Mouse (Mus musculus) left cerebral cortex, adult 11 months (tissue): ENCODE measurements at regions not wholly inside any gene's neighbourhood (a gene's known extent, or its start where the extent isn't known, plus 50 kb on each side); places are given as distances from the start of the nearest gene placed in this dataset.
"Not testable (repeated sequence)": the region's sequence is repeated elsewhere in the genome, so short reads cannot be mapped to it uniquely, and the experiment has no call there.

Experiments used
- DNase-seq: peaks from one replicate; pipeline ENCODE4 v3.0.0; 2022; ENCODE audit warnings: low spot score

DNA sequence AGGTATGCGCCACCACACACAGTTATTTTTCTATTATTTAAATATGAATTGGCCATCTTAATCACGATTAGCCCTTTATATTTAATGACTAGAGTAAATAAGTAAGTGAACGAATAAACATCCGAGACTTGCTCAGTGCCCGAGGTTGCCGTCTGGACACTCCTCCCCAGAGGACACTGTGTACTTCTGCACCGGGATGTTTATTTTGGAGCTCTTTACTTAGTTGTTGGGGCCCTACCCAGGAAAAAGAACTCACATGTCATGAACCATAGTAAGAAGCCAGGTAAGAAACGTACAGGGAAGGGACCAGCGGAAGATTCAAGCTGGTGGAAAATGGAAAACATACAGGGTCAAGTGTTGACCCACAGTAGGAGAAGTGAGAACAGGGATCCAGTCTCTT, 89.0 kb downstream of the Akr1d1 start:
- no peak for DNase-seq

DNA sequence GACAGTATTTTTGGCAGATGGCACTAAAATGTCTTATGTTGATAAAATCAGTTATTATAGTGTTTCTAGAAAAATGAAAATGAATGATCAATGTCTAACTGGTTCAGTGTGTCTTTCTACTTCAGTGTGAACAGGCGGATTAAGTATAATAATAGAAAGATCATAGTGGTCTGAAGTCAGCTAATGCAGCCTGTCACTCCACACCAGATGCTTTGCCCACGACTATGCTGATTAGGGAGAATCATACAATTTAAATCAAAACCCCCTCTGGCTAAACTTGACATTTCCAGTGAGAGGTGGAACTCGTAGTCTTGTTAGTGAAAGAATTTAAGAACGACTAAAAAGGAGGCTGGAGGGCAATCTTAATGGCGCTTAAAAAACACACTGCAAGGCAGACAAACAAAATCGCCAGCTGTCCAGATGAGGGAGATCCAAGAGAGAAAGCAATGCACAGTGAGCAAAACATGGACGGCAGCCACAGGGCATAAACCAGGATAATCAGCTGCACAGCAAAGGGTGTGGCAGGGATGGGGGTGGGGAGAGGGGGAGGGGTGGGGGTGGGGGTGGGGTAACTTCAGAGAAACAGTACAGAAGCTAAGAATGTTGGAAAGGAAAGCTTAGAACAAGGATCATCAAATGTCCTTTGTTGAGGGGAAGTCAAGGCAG, 91.5 kb downstream of the Akr1d1 start:
- DNase-seq, result no peak

DNA sequence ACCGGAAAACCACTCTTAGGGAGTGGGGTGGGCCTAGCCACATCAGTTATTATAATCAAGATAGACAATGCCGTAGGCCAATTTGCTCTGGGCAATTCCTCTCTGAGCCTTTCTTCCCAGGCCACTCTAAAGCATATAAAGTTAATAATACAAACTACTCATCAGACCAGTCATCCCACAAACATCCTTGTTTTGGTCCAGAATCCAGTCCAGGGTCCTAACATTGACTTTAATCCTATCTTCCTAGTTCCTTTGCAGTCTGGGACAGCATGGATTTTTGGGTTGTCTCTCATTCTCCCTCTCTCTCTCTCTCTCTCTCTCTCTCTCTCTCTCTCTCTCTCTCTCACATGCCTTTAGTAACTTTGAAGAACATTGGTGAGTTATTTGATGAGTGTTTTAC, 92.3 kb downstream of the Akr1d1 start:
- DNase-seq, result no peak

DNA sequence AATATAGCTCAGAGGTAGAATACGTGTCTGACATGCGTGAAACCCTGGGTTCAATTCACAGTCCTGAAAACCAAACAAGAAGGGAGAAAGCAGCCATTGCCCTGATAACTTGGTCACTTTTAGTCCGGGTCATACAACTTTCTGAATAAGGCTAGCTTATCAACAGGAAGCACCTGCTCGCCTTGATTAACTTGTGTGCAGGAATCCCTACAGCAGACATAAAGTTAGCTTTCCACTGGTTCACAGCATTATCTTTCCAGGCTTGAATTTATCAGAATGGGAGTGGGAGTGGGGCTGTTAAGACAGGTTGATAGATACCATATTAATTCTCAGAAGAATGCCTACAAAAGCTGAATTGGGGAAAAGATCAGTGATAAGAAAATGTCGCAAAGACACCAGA, 97.2 kb downstream of the Akr1d1 start:
- DNase-seq, result no peak

DNA sequence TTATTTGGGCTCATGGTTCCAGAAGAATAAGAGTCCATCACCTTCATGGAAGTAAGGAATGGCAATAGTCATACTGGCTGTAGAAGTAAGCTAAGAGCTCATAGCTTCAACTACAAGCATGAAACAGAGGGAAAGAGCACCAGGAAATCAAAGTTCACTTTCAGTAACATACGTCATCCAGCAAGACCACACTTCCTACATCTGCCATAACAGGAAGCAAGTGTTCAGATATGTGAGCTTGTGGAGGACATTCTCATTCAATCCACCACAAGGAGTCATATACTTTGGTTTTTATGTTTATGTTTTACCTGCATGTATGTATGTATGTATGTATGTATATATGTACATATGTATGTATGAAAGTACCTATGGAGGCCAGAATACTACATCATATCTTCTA, 104.0 kb downstream of the Akr1d1 start:
- no peak for DNase-seq

DNA sequence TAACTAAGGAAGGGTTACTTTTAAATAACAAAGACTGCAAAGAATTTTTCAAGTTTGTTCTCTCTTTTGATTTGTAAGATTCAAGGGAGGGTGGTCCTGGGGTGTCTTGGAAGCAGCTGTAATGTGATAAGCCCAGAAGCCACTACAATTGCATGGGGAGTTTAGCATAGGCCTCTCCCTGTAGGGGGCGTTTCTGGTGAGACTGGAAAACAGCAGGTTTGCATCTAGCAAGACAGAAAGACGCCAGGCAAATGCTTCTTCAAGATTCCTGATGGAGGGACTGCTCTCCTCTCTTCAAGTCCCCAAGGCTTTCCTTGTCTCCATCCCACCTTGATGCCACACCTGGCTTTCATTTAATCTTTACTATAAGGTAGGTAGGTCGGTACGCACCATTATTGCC, 112.1 kb downstream of the Akr1d1 start:
- DNase-seq, result no peak

DNA sequence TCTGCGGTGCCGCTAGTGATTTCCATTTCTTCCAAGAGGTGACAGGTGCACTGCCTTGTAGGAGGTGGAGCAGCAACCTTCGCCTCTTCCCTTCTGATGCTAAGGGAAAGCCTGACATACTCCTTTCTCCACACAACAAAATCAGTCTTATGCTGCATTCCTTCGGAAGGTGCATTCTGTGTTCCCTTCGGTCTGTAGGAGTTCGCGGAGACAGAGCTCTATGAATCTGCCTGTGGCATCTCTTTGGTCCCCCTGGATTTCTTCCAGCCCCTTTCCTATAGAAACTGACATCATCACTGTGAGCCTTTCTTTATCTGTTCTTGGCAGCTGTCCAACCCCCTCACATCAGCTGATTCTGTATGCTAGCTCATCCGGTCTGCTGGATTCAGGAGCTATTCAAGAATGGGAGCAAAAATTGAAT, 112.7 kb downstream of the Akr1d1 start:
- DNase-seq, result peak; percentile 29

DNA sequence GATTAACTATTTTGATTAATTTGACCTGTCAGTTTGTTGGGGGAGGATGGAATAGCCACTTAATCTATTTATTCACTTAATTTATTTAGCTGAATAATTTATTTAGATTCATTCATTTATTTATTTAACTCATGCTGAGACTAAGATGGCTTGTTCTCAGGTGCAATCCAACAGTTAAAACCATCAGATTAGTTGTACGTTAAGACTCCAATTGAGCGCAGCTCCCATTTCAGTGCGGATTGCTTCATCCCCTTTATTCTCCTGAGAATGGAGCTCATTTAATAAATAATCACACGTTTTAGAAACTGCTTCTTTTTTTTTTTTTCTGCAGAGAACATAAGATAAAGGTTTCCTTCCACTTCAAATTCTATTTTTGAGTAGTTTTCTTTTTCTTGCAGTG, 113.2 kb downstream of the Akr1d1 start:
- DNase-seq, result no peak

DNA sequence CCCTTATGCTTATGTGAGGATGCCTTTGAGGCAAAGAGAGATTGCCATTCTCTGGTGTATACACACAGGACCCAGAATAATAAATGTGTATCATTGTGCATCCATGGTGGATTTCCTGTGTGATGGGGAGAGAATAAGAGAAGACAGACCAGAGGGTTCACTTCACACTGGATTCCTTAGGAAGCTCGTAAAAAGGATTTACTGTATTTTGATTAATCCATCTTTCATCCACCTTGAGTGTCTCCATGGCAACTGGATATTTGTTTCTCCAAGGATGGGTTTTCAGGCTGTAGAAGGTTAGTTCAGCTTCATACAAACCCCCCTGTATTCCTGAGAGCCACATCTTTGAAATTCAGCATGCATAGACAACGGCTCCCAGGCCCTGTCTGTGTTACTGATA, 113.7 kb downstream of the Akr1d1 start:
- DNase-seq, result no peak

DNA sequence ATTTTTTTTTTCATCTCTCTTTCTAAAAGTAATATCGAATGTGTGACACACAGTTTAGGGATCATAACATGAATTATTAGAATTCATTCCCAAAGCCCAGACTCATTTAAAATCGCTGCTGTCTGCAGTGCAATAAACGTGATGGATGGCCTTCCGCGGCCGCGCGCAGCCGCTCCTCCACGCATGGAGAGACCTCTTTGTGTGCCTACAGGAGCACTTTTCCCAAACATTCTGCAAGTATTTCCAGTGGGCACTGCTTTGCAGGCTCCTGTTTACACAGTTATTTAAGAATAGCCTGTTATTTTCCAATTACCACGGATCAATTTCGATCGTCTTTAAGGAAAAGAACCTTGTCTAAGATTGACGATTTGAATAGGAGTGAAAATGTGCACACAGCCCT, 115.6 kb downstream of the Akr1d1 start:
- no peak for DNase-seq

DNA sequence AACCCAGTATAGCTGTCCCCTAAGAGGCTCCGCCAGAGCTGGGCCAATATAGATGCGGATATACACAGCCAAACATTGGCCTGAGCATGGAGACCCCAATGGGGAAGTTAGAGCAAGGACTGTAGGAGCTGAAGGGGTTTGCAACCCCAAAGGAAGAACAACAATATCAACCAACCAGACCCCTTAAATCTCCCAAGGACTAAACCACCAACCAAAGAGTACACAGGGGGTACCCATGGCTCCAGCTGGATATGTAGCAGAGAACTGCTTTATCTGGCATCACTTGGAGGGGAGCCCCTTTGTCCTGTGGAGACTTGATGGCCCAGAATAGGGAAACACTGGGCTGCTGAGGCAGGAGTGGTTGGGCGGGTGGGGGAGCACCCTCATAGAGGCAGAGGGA, 127.3 kb downstream of the Akr1d1 start:
- not testable (repeated sequence) for DNase-seq

DNA sequence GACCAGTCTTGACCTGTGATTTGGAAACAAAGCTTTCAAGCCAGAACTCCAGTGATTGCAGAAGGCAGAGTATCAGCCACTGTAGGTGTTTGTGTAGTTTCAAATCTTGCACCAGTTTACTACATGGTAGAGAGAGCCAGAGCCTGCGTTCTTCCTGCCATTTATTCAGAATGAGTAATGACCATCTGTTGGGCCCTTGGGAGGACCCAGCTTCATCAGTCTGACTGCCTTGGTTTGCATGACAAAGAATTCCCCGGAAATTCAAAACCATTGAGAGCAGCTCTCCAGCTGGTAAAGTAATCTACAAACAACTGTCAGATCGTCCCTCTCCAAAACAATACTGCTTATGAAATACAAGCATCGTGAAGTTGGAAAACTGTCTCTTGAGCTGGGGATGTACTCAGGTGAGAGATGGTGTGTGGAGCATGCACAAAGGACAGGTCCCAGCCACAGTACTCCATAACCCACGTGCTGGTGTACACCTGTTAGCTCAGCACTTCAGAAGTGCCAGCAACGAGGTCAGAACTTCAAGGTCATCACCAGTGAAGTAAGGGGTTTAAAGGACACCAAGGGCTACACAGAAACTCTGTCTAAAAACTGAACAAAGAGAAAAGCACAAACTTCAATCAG, 128.2 kb downstream of the Akr1d1 start:
- no peak for DNase-seq

DNA sequence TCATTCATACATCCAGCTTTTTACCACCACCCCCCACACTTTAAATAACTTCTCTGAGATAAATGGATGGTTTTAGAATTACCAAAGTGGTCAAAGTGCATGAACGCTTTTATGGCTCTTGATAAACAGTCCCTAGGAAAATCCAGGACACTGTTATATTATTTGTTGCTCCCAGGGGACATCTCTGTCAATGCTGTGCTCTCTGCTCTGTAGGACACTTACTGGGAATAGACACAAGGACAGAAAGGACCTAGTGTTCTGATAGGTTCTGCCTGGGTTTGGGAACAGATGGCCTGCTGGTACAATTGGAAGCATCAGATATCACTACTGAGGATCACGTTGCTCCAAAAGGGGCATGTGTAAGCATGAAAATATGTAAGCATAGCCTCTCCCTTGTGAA, 132.8 kb downstream of the Akr1d1 start:
- DNase-seq, result no peak

DNA sequence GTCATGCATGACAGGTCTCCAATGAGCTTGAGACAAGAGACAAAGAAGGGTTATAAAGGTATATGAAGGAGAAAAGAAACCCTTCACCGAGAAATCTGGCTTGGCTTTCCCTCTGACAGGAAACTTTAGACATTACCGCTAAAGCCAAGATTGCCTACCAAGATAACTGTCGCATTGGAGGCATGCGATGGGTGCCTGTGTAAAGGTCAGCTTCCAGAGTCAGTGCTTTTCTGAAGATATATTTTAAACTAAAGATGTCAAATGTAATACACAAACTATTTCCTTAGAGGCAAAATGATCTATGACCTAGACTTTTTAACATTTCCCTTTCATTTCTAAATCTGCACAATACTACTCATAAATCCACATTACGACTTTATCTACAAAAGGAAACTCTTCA, 135.6 kb downstream of the Akr1d1 start:
- DNase-seq, result no peak

DNA sequence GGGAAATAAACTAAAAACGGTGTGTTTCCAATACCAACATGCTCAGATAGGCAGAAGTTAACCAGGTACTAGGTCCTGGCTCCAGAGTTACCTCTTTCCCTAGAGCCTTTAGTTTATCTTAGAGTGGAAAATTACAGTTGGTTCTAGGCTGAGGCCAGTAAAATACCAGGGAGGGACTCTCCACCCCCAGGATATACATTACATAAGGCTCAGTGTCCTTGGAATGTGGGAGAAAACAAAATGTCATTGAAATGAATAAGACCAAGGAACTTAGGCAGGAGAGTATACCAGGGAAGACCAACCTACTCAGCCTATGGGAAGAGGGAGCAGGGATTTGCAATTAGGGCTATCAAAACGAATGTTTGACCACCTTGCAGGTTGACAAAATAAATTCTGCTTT, 139.4 kb downstream of the Akr1d1 start:
- DNase-seq, result no peak

DNA sequence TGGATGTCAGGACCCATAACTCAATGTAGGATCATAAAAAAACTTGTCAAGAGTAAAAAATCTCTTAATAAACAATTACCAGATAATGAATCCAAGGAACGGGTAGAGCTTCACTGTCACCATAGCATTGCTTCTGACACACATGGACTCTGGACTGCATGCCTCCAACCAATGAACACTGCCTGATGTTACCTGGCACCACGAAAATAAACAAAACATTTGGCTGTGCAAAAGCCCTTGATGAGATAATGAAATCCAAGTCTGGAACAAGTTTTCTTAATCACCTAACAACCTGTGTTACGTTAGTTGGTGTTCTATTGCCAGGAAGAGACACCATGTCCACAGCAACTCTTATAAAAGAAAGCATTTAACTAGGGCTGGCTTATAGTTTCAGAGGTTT, 140.7 kb downstream of the Akr1d1 start:
- no peak for DNase-seq

DNA sequence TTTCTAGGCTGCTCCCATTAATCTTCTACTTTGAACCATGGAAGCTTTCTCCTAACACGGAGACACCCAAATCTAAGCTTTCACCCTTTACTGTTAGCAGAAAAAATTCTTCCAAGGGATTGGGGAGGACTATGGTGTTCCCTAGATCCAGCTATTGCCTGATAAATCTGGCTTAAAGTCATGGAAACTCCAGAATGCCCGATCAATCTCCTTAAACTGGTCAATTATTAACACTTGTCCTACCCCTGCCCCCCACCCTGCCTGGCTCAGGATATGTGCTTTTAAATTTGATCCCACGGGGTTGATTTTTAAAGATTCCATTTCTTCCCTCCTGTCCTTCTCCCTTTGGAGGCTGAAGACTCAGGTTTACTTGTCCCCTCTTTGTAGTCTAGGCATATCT, 149.9 kb downstream of the Akr1d1 start:
- no peak for DNase-seq

DNA sequence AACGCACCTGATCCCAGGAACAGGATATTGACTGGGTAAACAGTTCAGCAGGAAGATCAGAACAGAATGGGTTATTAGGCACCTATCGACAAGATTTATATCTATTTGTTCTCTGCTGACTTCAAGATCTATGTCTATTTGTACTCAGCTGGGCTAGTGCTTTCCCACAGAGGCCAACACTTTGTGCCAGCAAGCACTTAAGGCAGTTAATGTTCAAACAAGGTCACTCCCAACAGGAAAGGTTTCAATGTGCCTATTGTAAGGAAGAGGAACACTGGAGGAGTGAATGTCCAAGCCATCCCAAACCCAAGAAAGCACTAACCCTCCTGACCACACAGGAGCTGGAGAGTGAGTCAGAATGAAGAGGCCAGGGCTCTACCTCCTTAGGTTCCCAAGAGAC, 151.4 kb downstream of the Akr1d1 start:
- not testable (repeated sequence) for DNase-seq

DNA sequence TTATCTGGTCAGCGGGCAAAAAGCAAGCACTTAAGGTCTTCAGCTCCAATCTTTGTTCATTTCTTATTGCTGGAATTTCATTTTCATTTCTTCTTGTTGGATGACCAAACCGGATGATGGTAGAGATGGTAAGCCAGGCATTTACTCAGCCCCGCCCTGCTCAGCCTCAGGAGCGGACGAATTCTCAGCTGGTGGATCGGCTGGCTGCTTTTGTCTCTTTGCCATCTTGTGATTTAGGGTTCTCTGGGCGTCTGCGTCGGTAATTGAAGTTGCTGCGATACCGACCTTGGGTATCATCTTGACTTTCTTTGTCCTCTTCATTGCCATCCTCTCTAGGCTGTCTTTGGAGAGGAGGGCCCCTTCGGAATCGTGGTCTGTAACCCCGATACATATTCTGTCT, 156.1 kb downstream of the Akr1d1 start:
- no peak for DNase-seq

DNA sequence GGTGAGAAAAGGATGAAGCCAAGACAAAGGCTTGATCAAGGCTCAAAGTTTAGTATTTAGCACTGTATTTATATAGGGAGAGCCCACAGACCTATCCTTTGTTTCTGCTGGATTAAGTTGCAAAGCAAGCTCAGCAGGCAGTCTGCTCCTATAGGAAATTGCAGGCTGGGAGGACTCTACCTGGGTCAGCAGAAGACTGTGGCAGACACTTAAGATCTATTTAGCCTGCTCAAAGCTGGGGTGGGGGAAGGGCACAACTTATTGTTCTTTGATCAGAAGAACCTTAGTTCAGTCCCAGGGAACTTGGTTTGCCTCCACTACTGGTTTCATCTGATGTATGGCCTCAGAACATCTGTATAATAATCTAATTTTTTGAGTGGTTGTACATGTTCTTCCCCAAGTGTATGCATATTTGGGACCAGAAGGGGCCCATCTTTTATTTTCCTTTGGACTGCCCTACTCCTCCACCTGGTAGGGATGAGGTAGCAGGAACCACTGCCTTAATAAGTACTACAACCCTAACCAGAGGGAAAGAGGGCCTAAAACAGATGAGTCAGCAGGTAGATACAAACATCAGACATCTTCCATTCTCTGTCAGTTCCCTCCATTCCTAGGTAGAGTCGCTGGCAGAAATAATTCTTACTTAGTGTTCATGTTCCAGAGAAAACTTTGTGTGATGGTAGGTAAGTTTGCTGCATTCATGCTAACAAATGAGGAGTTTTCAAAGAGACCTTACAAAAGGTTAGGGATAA, 159.1 kb downstream of the Akr1d1 start:
- DNase-seq, result no peak

DNA sequence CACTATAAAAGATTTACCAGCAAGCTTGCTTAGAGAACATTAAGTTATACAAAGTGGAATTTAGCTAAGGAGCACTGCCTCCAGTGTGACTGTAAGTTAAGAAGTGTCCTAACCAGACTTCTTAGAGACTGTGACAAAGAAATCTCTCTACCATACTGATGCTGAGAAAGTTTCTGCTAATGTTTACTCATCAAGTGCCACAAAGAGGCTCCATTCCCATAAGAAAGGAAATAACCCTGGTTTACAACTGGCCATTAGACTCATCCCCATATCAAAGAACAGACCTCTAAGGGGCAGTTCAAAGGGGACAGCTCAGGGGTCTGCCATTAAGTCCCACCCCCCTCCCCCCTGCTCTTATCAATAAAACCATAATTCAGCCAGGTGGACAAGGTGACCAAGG, 159.7 kb downstream of the Akr1d1 start:
- no peak for DNase-seq

DNA sequence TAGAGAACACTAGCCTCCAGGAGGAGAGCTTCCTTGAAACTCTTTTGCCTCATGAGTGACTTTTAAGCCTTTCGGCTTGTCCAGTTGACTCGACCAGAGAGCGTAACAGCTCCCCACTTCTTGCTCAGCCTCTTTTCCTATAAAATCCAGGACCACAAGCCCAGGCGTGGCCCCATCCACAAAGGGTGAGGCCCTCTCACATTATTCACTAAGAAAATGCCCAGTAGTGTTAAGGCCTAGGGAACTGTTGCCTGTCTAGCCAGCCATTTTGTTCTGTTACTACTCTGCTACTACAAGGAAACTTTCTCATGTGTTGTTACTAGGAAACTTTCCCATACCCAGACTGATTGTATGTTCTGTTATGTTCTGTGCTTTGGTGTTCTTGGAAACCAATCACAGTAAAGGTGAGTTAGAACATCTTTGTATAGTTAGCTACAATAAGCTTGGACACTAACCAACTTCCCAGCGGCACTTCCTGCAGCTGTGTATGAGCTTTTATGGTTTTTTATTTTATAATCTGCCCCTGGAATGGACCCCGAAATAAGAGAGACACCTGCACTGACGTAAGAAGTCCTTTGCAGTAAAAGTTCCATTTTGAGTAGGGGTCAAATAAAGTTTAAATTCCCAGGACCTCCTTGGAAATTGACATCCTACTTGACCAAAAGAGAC, 162.1 kb downstream of the Akr1d1 start:
- no peak for DNase-seq

DNA sequence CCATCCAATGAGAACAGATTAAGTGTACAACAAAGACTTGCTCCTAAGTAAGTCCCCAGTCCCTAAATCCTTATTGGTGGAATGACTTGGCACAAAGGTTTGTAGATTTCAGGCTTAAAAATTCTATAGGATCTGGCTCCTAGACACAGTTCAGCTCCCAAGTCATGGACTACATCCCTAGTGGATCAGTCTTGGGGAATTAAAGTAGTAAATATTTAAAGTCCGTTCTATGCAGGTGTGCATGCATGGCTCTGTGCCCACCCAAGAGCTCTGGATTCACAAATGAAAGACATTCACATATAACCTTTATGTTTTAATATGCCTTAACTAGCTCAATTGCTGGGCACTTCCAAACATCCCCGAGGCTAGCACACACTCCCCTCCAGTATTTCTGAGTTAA, 162.8 kb downstream of the Akr1d1 start:
- DNase-seq, result no peak
